Mouse (Mus musculus) small intestine, adult 2 months (tissue): Measurements from ENCODE around the gene Aup1. TPM values are rescaled to one million over a fixed set of nuclear protein-coding genes. Genes with fewer than 3 reads are reported as not detected.

Experiments used
- H3K27ac ChIP-seq: fragments of 200-500 bp; 2 replicates; pipeline ENCODE4 v1.5.1; 2012; ENCODE audit warnings: low read depth, low read length, control low read depth, inconsistent platforms; ENCODE audit not compliant: insufficient read depth
- H3K27me3 ChIP-seq: fragments of 200-500 bp; 2 replicates; pipeline ENCODE4 v1.6.1; 2012; ENCODE audit warnings: mild to moderate bottlenecking, moderate library complexity, low read length, inconsistent platforms; ENCODE audit not compliant: control insufficient read depth, insufficient read depth
- H3K36me3 ChIP-seq: fragments of 200-500 bp; 2 replicates; pipeline ENCODE4 v1.6.1; 2012; ENCODE audit warnings: mild to moderate bottlenecking, low read length, control low read depth, inconsistent platforms; ENCODE audit not compliant: control insufficient read depth, insufficient read depth
- H3K4me1 ChIP-seq: fragments of 200-500 bp; 2 replicates; pipeline ENCODE4 v1.6.1; 2012; ENCODE audit warnings: low read length, inconsistent platforms, mixed read lengths; ENCODE audit not compliant: control insufficient read depth, insufficient read depth, insufficient read length
- H3K4me3 ChIP-seq: fragments of 200-500 bp; 2 replicates; pipeline ENCODE4 v1.5.1; 2012; ENCODE audit warnings: low read depth, mild to moderate bottlenecking, control low read depth, inconsistent platforms, low read length, moderate library complexity
- CTCF ChIP-seq: fragments of 200-500 bp; IDR thresholded peaks from 2 replicates; pipeline ENCODE4 v1.5.1; 2012; ENCODE audit warnings: low read depth, mild to moderate bottlenecking, control low read depth, inconsistent platforms, low read length, moderate library complexity, mixed read lengths; ENCODE audit not compliant: insufficient replicate concordance, insufficient read length; ENCODE audit errors: extremely low read depth
- POLR2A ChIP-seq: fragments of 200-500 bp; IDR thresholded peaks from 2 replicates; pipeline ENCODE4 v1.6.1; 2012; ENCODE audit warnings: low read depth, mild to moderate bottlenecking, control low read depth, inconsistent platforms, low read length, moderate library complexity
- WGBS: fragments of 180-500 bp; shearing (Covaris S2); methylation state at CpG from one replicate; pipeline ENCODE4 v1.1.7; 2018; 5-methylcytosine and 5-hydroxymethylcytosine counted together
- polyA plus RNA-seq: library from polyadenylated mRNA; depleted of rRNA; stranded (reverse); fragments of >200 nt; gene quantifications from 2 replicates; pipeline ENCODE4 v1.2.3, GENCODE M21; 2012

The Aup1 gene
- polyA plus RNA-seq, 1 experiment: 694 TPM

DNA sequence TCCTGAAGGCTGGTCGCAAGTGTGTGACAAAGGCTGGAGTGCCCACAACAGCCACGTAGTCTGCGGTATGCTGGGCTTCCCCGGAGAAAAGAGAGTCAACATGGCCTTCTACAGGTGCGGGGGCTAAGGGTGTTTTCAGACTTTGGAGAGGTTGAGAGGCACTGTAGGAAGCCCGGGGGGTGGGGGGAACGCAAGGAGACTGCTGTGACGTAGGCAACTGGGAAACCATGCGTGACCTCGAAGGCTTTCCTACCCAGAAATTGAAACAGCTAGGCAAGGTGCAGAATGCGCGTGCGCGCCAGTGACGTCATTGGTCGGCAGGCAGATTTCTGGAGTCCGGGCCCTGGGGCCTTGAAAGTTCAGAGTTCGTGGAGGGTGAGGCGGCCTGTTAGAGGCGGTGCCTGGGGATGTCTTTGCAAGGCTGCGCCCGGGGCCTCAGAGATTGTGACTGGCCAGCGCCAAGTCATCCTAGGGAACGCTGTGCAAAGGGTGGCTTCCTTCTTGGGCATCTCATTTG lies 15.8 kb upstream of the Aup1 start:
- TF ChIP-seq CTCF: no peak
- TF ChIP-seq POLR2A: no peak; the same call in 1 of the 2 replicates
- H3K27ac ChIP-seq: no peak overlapping the region
- WGBS: 10% methylated on average over 24 of the region's 24 CpGs
- peaks cover 11% of the 10 kb centered on the region for H3K4me1 ChIP-seq
- H3K36me3 ChIP-seq: no peaks in the 10 kb centered on the region
- no peaks in the 10 kb centered on the region for H3K27me3 ChIP-seq
- H3K4me3 ChIP-seq: peak overlapping the region; percentile 47

DNA sequence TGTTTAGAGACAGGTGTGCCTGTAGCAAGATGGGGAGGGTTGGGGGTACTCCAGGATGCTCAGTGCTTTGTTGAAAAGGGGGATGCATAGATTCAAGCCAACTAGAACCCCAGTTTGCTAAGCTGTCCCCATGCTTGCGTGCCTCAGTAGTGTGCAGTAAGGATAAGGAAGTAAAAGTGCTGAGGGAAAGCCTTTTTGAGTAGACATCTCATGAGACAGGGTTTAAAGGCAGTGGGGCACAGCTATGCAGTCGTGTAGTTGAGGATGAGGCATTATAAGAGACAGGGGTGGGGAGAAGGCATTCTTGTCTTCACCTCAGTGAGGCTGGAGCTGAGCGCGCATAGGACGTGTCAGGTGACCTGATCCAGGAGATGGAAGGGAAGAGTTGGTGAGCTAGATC lies 13.7 kb upstream of the Aup1 start:
- H3K4me1 ChIP-seq: peaks cover 7% of the 10 kb centered on the region
- no peaks in the 10 kb centered on the region for H3K27me3 ChIP-seq
- no peak for TF ChIP-seq CTCF
- no peak overlapping the region for H3K4me3 ChIP-seq
- no peak overlapping the region for H3K27ac ChIP-seq
- no peaks in the 10 kb centered on the region for H3K36me3 ChIP-seq
- 86% methylated on average over 5 of the region's 5 CpGs for WGBS

DNA sequence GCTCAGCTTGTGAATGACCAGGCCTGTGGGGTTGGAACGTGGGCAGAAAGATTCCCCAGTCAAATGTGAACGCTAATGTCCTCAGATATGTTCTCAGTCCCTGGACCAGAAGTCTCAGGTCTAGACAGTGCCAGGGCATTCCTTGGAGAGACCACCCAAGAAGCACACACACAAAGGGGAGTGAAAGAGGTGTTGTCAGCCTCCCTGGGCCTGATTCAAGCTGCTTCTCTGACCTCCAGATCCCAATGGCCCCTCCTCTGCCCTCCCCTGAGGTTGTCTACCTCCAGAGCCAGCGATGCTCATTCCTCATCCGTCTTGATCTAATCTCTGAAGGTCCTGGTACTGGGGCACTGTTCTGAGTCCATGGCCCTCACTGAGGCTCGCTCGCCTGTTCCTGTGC lies 10.8 kb upstream of the Aup1 start:
- WGBS: 79% methylated on average over 6 of the region's 6 CpGs
- TF ChIP-seq POLR2A: no peak
- TF ChIP-seq CTCF: no peak

DNA sequence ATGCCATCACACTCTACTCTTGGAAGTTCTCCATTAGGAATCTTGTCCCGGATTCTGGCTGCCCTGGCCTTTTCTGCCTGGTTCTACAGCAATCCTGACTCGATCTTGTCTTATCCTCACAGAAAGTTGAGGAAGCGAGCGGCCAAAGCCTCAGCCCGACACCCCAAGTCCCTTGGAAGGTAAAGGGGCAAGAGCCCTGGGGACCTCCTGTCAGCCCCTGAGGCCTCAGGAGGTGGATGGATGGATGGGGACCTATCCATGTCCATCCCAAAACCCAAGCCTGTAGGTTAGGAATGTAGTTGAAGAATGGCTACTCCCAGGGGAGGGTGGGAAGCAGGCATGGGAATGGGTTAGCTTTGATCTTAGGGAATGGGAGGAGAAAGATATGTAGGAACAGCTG lies 10.3 kb upstream of the Aup1 start:
- TF ChIP-seq POLR2A (no peak), CTCF (no peak)
- Histone ChIP-seq H3K27me3 (no peaks in the 10 kb centered on the region), H3K4me3 (no peak overlapping the region), H3K4me1 (peaks cover 8% of the 10 kb centered on the region; the same call in 1 of the 2 replicates), H3K36me3 (no peaks in the 10 kb centered on the region), H3K27ac (no peak overlapping the region)
- 92% methylated on average over 5 of the region's 5 CpGs for WGBS

More for the DNA sequence above, 10.8 kb upstream of the Aup1 start:
- Histone ChIP-seq H3K4me3 (no peak overlapping the region), H3K27me3 (no peaks in the 10 kb centered on the region), H3K27ac (no peak overlapping the region), H3K36me3 (no peaks in the 10 kb centered on the region), H3K4me1 (peaks cover 11% of the 10 kb centered on the region)

DNA sequence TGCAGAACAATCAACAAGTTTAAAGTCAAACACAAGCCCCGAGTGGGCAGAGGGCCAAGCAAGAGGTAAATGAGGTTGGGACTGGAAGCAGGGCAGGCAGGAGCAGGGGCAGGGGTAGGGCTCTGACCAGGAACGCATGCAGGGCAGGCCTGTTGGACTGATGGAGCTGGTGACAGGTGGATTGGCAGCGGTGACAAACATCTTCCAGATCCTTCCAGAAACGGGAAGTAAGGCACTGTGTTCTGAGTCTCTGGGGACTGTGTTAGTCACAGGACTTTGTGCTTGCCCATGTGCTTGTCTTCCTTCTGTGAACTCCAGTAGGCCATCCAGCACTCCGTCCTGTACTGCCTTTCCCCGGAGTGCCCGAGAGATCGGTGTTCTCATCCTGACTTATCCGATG lies 9.6 kb upstream of the Aup1 start:
- no peak overlapping the region for H3K27ac ChIP-seq
- no peaks in the 10 kb centered on the region for H3K36me3 ChIP-seq
- no peaks in the 10 kb centered on the region for H3K27me3 ChIP-seq
- H3K4me1 ChIP-seq: peaks cover 8% of the 10 kb centered on the region; the same call in 1 of the 2 replicates
- H3K4me3 ChIP-seq: no peak overlapping the region
- no peak for TF ChIP-seq POLR2A
- no peak for TF ChIP-seq CTCF
- 64% methylated on average over 9 of the region's 9 CpGs for WGBS

DNA sequence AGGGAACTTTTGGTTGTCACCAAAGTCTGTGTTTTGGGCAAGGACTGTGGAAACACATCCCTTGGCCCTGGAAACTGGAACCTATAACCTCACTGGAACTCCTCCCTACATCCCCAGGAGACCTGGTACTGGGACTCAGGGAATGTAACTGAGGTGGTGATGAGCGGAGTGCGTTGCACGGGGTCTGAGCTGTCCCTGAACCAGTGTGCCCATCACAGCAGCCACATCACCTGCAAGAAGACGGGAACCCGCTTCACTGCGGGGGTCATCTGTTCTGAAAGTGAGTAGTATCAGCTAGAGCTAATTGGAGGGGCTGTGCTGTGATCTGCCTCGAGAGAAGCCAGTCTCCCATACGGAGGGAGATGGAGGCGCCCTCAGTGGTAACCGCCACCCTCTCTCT lies 5.0 kb upstream of the Aup1 start:
- no peak overlapping the region for H3K27ac ChIP-seq
- 83% methylated on average over 10 of the region's 10 CpGs for WGBS
- H3K4me3 ChIP-seq: no peak overlapping the region
- 0 out of 2 replicates have a peak, but pooled peaks cover 5% of the 10 kb centered on the region for H3K36me3 ChIP-seq
- TF ChIP-seq POLR2A (no peak), CTCF (no peak)
- peaks cover 15% of the 10 kb centered on the region; the same call in 1 of the 2 replicates for H3K4me1 ChIP-seq
- no peaks in the 10 kb centered on the region for H3K27me3 ChIP-seq

DNA sequence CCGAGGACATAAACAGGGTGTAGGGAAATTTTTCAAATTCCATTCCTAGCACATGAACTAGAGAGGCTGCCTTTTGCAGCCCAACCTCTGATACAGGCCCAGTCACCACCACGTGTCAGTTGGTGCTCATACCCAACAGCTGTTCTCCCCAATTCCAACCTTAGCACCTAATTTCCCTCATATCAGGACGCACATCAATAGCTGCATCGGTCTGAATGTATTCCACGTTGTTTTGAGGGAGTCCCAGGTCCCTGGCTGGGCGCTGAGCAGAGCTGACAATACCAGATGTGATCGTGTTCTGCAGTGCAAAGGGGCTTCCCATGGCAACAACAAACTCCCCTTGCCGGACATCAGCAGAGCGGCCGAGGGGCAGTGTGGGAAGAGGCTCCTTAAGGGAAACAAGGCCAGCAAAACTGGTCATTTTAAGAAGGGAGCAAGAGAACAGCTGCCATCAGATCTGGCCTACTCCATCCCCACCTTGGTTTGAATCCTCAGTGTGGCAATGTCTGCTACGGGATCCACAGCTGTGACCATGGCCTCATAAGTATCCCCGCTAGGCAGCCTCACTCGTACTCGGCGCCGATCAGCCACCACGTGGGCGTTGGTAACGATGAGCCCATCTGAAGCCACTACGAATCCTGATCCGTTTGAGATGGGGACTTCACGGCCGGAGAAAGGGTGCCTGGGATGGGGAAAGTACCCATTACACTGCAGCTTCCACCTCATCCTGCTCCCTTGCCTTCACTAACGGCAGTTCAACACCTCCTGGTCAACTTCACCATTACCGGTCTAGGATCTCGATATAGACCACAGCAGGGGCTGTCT lies 973 bp upstream of the Aup1 start:
- peak overlapping the region; percentile 14 for H3K27ac ChIP-seq

More for the DNA sequence above, 973 bp upstream of the Aup1 start:
- TF ChIP-seq CTCF: no peak
- peak; percentile 51; the same call in 1 of the 2 replicates for TF ChIP-seq POLR2A
- peaks cover 18% of the 10 kb centered on the region for H3K4me1 ChIP-seq
- H3K4me3 ChIP-seq: peak overlapping the region; percentile 77
- 7% methylated on average over 26 of the region's 26 CpGs for WGBS
- no peaks in the 10 kb centered on the region for H3K27me3 ChIP-seq
- peaks cover 19% of the 10 kb centered on the region for H3K36me3 ChIP-seq
